Mouse (Mus musculus) kidney, adult 2 months (tissue): ENCODE measurements around the gene Carns1. TPM values are rescaled to one million over a fixed set of nuclear protein-coding genes. Genes with fewer than 3 reads are reported as not detected.

Experiments used
- DNase-seq: peaks from one replicate; pipeline ENCODE4 v3.0.0; 2021
- H3K27ac ChIP-seq: fragments of 200-500 bp; 2 replicates; pipeline ENCODE4 v1.5.1; 2012; ENCODE audit warnings: low read depth, low read length, control low read depth, inconsistent platforms; ENCODE audit not compliant: insufficient read depth
- H3K27me3 ChIP-seq: fragments of 200-500 bp; replicated peaks from 2 replicates; pipeline ENCODE4 v1.6.1; 2012; ENCODE audit warnings: mild to moderate bottlenecking, moderate library complexity, low read length, inconsistent platforms; ENCODE audit not compliant: control insufficient read depth, insufficient read depth
- H3K36me3 ChIP-seq: fragments of 200-500 bp; 2 replicates; pipeline ENCODE4 v1.6.1; 2012; ENCODE audit warnings: mild to moderate bottlenecking, moderate library complexity, low read length, inconsistent platforms; ENCODE audit not compliant: control insufficient read depth, insufficient read depth
- H3K4me1 ChIP-seq: fragments of 200-500 bp; 2 replicates; pipeline ENCODE4 v1.6.1; 2011; ENCODE audit warnings: low read length; ENCODE audit not compliant: control insufficient read depth, insufficient read depth
- H3K4me3 ChIP-seq: fragments of 200-500 bp; 2 replicates; pipeline ENCODE4 v1.5.1; 2011; ENCODE audit warnings: mild to moderate bottlenecking, low read depth, low read length, control low read depth; ENCODE audit not compliant: insufficient read depth
- CTCF ChIP-seq: fragments of 200-500 bp; conservative IDR thresholded peaks from 2 replicates; pipeline ENCODE4 v1.5.1; 2011; ENCODE audit warnings: low read depth, mild to moderate bottlenecking, control low read depth, low read length, moderate library complexity, mixed read lengths; ENCODE audit not compliant: insufficient read depth, insufficient read length
- POLR2A ChIP-seq: fragments of 200-500 bp; IDR thresholded peaks from one replicate; pipeline ENCODE4 v1.6.1; 2011; ENCODE audit warnings: low read depth, low read length, control low read depth
- WGBS: fragments of 180-500 bp; shearing (Covaris S2); methylation state at CpG from one replicate; pipeline ENCODE4 v1.1.7; 2018; 5-methylcytosine and 5-hydroxymethylcytosine counted together
- polyA plus RNA-seq: library from polyadenylated mRNA; depleted of rRNA; stranded (reverse); fragments of >200 nt; gene quantifications from 2 replicates; pipeline ENCODE4 v1.2.3, GENCODE M21; 2012

Carns1 gene
- polyA plus RNA-seq, 1 experiment, result 3.8 TPM

DNA sequence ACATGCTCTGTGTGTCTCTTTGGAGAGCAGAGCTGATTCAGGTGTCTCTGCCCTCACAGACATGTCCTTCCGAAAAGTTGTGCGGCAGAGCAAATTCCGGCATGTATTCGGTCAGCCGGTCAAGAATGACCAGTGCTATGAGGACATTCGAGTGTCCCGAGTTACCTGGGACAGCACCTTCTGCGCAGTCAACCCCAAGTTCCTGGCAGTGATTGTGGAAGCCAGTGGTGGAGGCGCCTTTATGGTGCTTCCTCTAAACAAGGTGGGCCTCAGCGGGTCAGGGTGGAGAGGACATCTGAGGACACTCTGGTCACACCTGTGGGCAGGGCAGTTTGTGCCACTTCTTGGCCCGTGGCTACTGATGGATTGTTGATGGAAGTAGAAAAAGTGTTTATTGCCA is 26.0 kb downstream of the Carns1 start:
- Histone ChIP-seq H3K4me1 (peaks cover 15% of the 10 kb centered on the region), H3K27me3 (no peaks in the 10 kb centered on the region), H3K27ac (peak overlapping the region; percentile 47; the same call in 1 of the 2 replicates), H3K4me3 (peak overlapping the region; percentile 95), H3K36me3 (no peaks in the 10 kb centered on the region)
- peak; percentile 27 for DNase-seq
- TF ChIP-seq POLR2A (no peak), CTCF (no peak)
- 38% methylated on average over 11 of the region's 11 CpGs for WGBS

DNA sequence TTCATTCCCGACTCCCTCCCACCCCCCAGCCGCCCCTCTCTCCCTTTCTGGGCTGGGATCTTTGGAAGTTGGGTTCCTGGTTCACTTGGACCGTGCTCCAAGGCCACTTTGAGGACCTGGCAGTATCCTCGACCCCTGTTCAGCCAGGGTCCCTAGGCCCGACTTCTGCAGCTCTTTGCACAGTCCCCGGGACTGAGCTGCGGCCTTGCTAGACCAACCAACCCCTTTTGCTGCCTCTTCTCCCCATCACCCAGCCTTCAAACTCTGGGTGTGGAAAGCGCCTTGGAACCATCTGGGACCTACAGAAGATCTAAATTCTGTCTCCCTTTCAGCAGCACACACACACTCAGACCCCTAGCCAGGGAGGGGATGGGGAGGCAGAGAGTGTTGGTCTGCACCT is 26.5 kb downstream of the Carns1 start:
- Histone ChIP-seq H3K27ac (peak overlapping the region; percentile 47; the same call in 1 of the 2 replicates), H3K4me3 (peak overlapping the region; percentile 95), H3K36me3 (no peaks in the 10 kb centered on the region), H3K27me3 (no peaks in the 10 kb centered on the region), H3K4me1 (peaks cover 15% of the 10 kb centered on the region)
- TF ChIP-seq POLR2A (no peak), CTCF (no peak)
- DNase-seq, result no peak
- 0% methylated on average over 8 of the region's 8 CpGs for WGBS

DNA sequence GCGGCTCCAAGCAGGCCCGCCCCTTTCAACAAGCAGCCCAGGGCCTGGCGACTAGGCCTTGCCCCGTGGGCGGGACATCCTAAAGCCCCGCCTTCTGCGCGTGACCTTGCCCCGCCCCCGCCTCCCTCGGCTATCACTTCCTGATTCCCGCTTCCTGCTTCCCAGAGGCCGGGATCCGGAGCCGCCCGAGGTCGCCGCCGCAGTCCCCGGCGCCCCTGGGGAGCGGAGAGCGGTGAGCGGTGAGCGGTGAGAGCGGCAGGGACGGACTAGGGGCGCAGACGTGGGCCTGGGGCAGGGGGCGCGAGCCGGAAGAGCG is 26.8 kb downstream of the Carns1 start, which contains the start of gene Coro1b:
Gene Coro1b (plus strand): TSS at position 129 of the 316 bp plus-strand sequence.
- H3K36me3 ChIP-seq, result no peaks in the 10 kb centered on the region
- TF ChIP-seq POLR2A (peak; percentile 22), CTCF (no peak)
- peak; percentile 98 for DNase-seq
- H3K27ac ChIP-seq, result peak within 1 kb of the TSS; percentile 57
- H3K27me3 ChIP-seq, result no peaks in the 10 kb centered on the region
- H3K4me1 ChIP-seq, result peaks cover 15% of the 10 kb centered on the region
- WGBS, result 1% methylated on average over 32 of the region's 33 CpGs
- peak within 1 kb of the TSS; percentile 95 for H3K4me3 ChIP-seq

DNA sequence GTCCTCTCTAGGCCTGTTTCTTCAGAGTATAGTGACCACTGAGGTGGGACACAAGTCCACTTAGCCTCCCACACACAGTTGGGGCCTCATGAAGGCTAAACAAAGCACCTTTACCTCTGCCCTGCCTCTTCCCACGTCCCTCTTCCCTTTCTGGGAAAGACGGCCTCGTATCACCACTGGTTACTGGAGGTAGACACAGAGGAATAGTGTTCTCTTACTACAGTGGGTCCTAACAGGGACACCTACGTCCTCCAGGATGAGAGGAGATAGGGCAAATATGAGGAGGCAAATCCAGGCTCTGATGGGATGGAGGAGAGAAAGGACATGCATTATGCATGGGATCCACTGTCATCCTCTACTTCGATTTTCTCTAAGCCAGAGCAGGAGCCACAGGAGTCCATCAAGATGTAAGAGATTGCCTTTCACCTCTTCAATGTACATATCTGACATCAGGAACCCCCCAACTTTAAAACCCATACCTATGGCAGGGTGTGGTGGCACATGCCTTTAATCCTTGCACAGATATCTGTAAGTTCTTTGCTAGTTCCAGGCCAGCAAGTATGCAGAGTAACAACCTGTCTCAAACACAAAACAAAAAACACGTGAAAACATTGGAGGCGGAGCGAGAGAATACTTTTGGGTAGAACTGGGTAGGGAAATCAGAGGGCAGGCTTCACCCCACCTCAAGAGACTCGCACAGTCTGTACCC is 27.3 kb downstream of the Carns1 start:
- no peak for DNase-seq
- no peaks in the 10 kb centered on the region for H3K36me3 ChIP-seq
- peaks cover 15% of the 10 kb centered on the region for H3K4me1 ChIP-seq
- TF ChIP-seq POLR2A (no peak), CTCF (no peak)
- peak overlapping the region; percentile 57 for H3K27ac ChIP-seq
- no peaks in the 10 kb centered on the region for H3K27me3 ChIP-seq
- H3K4me3 ChIP-seq, result peak overlapping the region; percentile 95; the same call in 1 of the 2 replicates
- WGBS, result 44% methylated on average over 9 of the region's 9 CpGs

DNA sequence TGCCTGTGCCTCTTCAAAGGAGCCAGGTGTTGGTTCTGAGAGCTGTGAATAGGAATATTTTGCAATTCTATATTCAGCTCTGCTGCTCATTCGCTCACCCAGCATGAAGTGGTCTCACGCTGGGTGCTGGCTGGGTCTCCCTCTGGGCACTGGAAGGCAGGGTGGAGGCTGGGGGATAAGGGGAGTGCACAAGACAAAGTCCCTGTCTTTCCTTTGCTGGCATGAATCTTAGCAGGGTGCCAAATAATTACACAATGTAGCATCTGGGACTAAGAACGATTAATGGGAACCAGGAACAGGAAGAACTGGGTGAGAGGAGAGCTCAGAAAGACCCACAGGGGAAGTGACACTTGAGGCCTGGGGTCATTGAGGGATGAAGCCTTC is 28.3 kb downstream of the Carns1 start:
- Histone ChIP-seq H3K27ac (no peak overlapping the region), H3K4me1 (peaks cover 15% of the 10 kb centered on the region), H3K27me3 (no peaks in the 10 kb centered on the region), H3K4me3 (no peak overlapping the region), H3K36me3 (no peaks in the 10 kb centered on the region)
- peak; percentile 25 for DNase-seq
- 72% methylated on average over 3 of the region's 3 CpGs for WGBS
- TF ChIP-seq CTCF (no peak), POLR2A (no peak)

DNA sequence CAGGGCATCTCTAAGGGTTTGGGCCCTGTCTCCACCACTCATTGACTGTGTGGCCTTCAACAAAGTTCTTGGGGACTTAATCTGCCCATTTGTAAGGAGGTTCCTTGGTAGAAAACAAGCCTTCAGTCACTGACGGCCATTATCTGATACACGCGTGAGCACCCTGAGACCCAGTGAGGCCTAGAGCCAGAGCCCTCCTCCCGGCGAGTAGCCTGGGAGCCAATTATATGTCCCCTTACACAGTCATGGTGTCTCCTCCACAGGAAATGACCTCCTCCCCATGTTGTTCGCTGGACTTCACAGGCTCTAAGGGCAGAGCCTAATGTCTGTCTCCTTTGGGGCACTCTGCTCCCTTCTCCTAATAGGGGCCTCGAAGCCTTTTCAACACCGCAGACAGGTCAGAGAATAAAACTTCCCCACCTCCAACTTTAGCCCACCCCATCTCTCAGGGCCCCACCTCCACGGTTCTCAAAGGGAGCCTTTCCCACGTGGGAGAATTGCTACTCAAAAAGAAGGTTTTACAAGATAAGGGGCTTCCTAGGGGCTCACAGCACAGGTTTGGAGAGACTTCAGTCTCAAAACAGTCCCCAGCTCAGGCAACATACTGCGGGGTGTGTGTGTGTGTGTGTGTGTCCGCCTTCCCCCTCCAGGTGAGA is 28.8 kb downstream of the Carns1 start:
- TF ChIP-seq CTCF, result no peak
- TF ChIP-seq POLR2A, result no peak
- Histone ChIP-seq H3K36me3 (no peaks in the 10 kb centered on the region), H3K27ac (no peak overlapping the region), H3K4me1 (peaks cover 15% of the 10 kb centered on the region), H3K27me3 (no peaks in the 10 kb centered on the region), H3K4me3 (no peak overlapping the region)
- DNase-seq, result no peak
- 81% methylated on average over 12 of the region's 12 CpGs for WGBS

DNA sequence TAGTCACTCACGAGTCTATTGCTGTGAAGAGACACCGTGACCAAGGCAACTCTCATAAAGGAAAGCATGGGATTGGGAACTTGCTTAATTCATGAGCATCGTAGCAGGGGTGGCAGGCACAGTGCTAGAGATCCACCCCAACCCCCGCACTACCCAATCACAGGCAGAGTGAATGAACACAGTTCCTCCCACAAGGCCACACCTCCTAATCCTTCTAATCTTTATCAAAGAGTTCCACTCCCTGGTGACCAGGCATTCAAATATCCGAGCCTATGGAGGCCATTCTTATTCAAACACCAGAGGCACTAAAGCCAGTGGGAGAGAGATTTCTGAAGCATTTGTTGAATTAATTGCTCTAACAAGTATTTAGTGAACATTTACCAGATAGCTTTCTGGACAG is 29.3 kb downstream of the Carns1 start:
- Histone ChIP-seq H3K27me3 (no peaks in the 10 kb centered on the region), H3K4me3 (no peak overlapping the region), H3K27ac (no peak overlapping the region), H3K36me3 (no peaks in the 10 kb centered on the region), H3K4me1 (peaks cover 15% of the 10 kb centered on the region)
- WGBS, result 97% methylated on average over 5 of the region's 5 CpGs
- no peak for DNase-seq
- TF ChIP-seq POLR2A (no peak), CTCF (no peak)
